Mouse (Mus musculus) C2C12 (cell line): Measurements from ENCODE around the gene Rimbp3.
"Not testable (repeated sequence)": the region's sequence is repeated elsewhere in the genome, so short reads cannot be mapped to it uniquely, and the experiment has no call there.

Experiments used
- CEBPB ChIP-seq: IDR thresholded peaks from one replicate; pipeline ENCODE4 v1.6.1; 2011; ENCODE audit warnings: low read depth, mild to moderate bottlenecking, control low read depth, moderate library complexity
- CTCF ChIP-seq: IDR thresholded peaks from one replicate; pipeline ENCODE4 v1.5.1; 2011; ENCODE audit not compliant: control insufficient read depth, insufficient read depth, insufficient read length
- FOSL1 ChIP-seq: IDR thresholded peaks from one replicate; pipeline ENCODE4 v1.8.0; 2011; ENCODE audit warnings: mild to moderate bottlenecking, low read length; ENCODE audit not compliant: poor library complexity, insufficient read depth, severe bottlenecking
- MAX ChIP-seq: IDR thresholded peaks from one replicate; pipeline ENCODE4 v1.6.1; 2011; ENCODE audit warnings: mild to moderate bottlenecking, control low read depth
- MYOG ChIP-seq: IDR thresholded peaks from one replicate; pipeline ENCODE4 v1.6.1; 2011; ENCODE audit not compliant: control insufficient read depth, insufficient read length; ENCODE audit errors: extremely low read depth
- USF1 ChIP-seq: IDR thresholded peaks from one replicate; pipeline ENCODE4 v1.6.1; 2011; ENCODE audit warnings: low read depth, mild to moderate bottlenecking, control low read depth, moderate library complexity

GRCm38 (mm10) chr16:17231523-17231922 lies 23.1 kb downstream of the Rimbp3 start:
- TF ChIP-seq USF1, CTCF, MAX, FOSL1, CEBPB, MYOG: not testable (repeated sequence)
